Mouse (Mus musculus): ENCODE results near the gene Fgfr1op.
"Not testable (repeated sequence)": the region's sequence is repeated elsewhere in the genome, so short reads cannot be mapped to it uniquely, and the experiment has no call there.

Fgfr1op gene

GRCm38 (mm10) chr17:8164701-8165607 is at the start of gene Fgfr1op:
Fgfr1op (plus strand) TSS chr17:8165501.
- peak; percentile 85 for DNase-seq

GRCm38 (mm10) chr17:8116378-8116777 is 48.9 kb upstream of the Fgfr1op start:
- peak; percentile 54 for DNase-seq

GRCm38 (mm10) chr17:8116928-8117327 is 48.4 kb upstream of the Fgfr1op start:
- DNase-seq: not testable (repeated sequence)

GRCm38 (mm10) chr17:8122974-8123373 is 42.3 kb upstream of the Fgfr1op start:
- DNase-seq: peak; percentile 26

- not testable (repeated sequence) for DNase-seq
These were observed 40.7 kb upstream of the Fgfr1op start for GRCm38 (mm10) chr17:8124586-8124985.

GRCm38 (mm10) chr17:8128326-8128993 is 36.8 kb upstream of the Fgfr1op start:
- DNase-seq: not testable (repeated sequence)

GRCm38 (mm10) chr17:8129578-8129977 is 35.7 kb upstream of the Fgfr1op start:
- not testable (repeated sequence) for DNase-seq

- not testable (repeated sequence) for DNase-seq
These were observed 34.5 kb upstream of the Fgfr1op start for GRCm38 (mm10) chr17:8130849-8131248.

- DNase-seq: not testable (repeated sequence)
These were observed 27.2 kb upstream of the Fgfr1op start for GRCm38 (mm10) chr17:8138116-8138515.

- not testable (repeated sequence) for DNase-seq
These were observed 25.1 kb upstream of the Fgfr1op start for GRCm38 (mm10) chr17:8140210-8140609.

- DNase-seq: peak; percentile 89
These were observed 21.3 kb upstream of the Fgfr1op start for GRCm38 (mm10) chr17:8143802-8144673.

GRCm38 (mm10) chr17:8146931-8147330 is 18.4 kb upstream of the Fgfr1op start:
- peak; percentile 30 for DNase-seq

- DNase-seq: peak; percentile 64
These were observed 17.6 kb upstream of the Fgfr1op start, which contains the start of the genes Gm49673 and Rnaset2a for GRCm38 (mm10) chr17:8147439-8148316. Gm49673 (minus strand) TSS chr17:8147788. Rnaset2a (minus strand) TSS chr17:8148097.

GRCm38 (mm10) chr17:8155010-8155409 is 10.3 kb upstream of the Fgfr1op start:
- peak; percentile 58 for DNase-seq

GRCm38 (mm10) chr17:8155982-8156381 is 9.3 kb upstream of the Fgfr1op start:
- not testable (repeated sequence) for DNase-seq

- DNase-seq: not testable (repeated sequence)
These were observed 6.7 kb upstream of the Fgfr1op start for GRCm38 (mm10) chr17:8158627-8159026.

GRCm38 (mm10) chr17:8160969-8161368 is 4.3 kb upstream of the Fgfr1op start:
- DNase-seq: peak; percentile 70

- peak; percentile 50 for DNase-seq
These were observed 276 bp downstream of the Fgfr1op start for GRCm38 (mm10) chr17:8165608-8165945.

GRCm38 (mm10) chr17:8165977-8166376 is 676 bp downstream of the Fgfr1op start:
- DNase-seq: peak; percentile 38

GRCm38 (mm10) chr17:8166454-8166853 is 1.2 kb downstream of the Fgfr1op start:
- DNase-seq: peak; percentile 63

GRCm38 (mm10) chr17:8167436-8167835 is 2.1 kb downstream of the Fgfr1op start:
- peak; percentile 49 for DNase-seq

GRCm38 (mm10) chr17:8170331-8170730 is 5.0 kb downstream of the Fgfr1op start:
- no peak for DNase-seq
